Mouse (Mus musculus) hindbrain, embryonic 12.5 days (tissue): ENCODE measurements at regions not wholly inside any gene's neighbourhood (a gene's known extent, or its start where the extent isn't known, plus 50 kb on each side); places are given as distances from the start of the nearest gene placed in this dataset.
A peak's percentile ranks its signal among the peaks of the same experiment; 100 is the strongest.

Source experiments
- ATAC-seq: fragments of 200-750 bp; cut with Nextera tagmentation; 2 replicates; pipeline ENCODE4 v1.8.0; 2017; ENCODE audit warnings: moderate TSS enrichment; ENCODE audit not compliant: low FRiP score
- H3K27ac ChIP-seq: fragments of 300-500 bp; sonication (generic); 2 replicates; pipeline ENCODE4 v1.5.1; 2016; ENCODE audit warnings: mild to moderate bottlenecking
- H3K27me3 ChIP-seq: fragments of 300-500 bp; sonication (generic); 2 replicates; pipeline ENCODE4 v1.6.1; 2016; ENCODE audit warnings: mild to moderate bottlenecking
- H3K36me3 ChIP-seq: fragments of 300-500 bp; sonication (generic); 2 replicates; pipeline ENCODE4 v1.6.1; 2016; ENCODE audit warnings: mild to moderate bottlenecking
- H3K4me1 ChIP-seq: fragments of 300-500 bp; sonication (generic); 2 replicates; pipeline ENCODE4 v1.6.1; 2016
- H3K4me2 ChIP-seq: fragments of 300-500 bp; sonication (generic); replicated peaks from 2 replicates; pipeline ENCODE4 v1.6.1; 2016; ENCODE audit warnings: mild to moderate bottlenecking
- H3K4me3 ChIP-seq: fragments of 300-500 bp; sonication (generic); 2 replicates; pipeline ENCODE4 v1.5.1; 2016; ENCODE audit warnings: mild to moderate bottlenecking
- H3K9ac ChIP-seq: fragments of 300-500 bp; sonication (generic); 2 replicates; pipeline ENCODE4 v1.6.1; 2016; ENCODE audit warnings: mild to moderate bottlenecking, moderate library complexity
- H3K9me3 ChIP-seq: fragments of 300-500 bp; sonication (generic); replicated peaks from 2 replicates; pipeline ENCODE4 v1.6.1; 2016; ENCODE audit warnings: mild to moderate bottlenecking
- WGBS: fragments of 180-500 bp; shearing (Covaris S2); methylation state at CpG from one replicate; pipeline ENCODE4 v1.1.7; 2016; 5-methylcytosine and 5-hydroxymethylcytosine counted together

- Histone ChIP-seq H3K27me3 (peaks cover 3% of the 10 kb centered on the region; the same call in 1 of the 2 replicates), H3K4me2 (no peak overlapping the region), H3K9ac (no peak overlapping the region), H3K9me3 (no peaks in the 10 kb centered on the region), H3K4me1 (peaks cover 23% of the 10 kb centered on the region), H3K4me3 (no peak overlapping the region), H3K36me3 (no peaks in the 10 kb centered on the region), H3K27ac (no peak overlapping the region)
- ATAC-seq = no peak
- WGBS = 90% methylated on average over 2 of the region's 2 CpGs
These were observed 257.0 kb upstream of the Gm10131 start for GRCm38 (mm10) chr8:34368556-34368955.

- Histone ChIP-seq H3K9me3 (no peaks in the 10 kb centered on the region), H3K4me3 (no peak overlapping the region), H3K9ac (no peak overlapping the region), H3K36me3 (no peaks in the 10 kb centered on the region), H3K27ac (no peak overlapping the region), H3K4me2 (no peak overlapping the region), H3K4me1 (0 out of 2 replicates have a peak, but pooled peaks cover 6% of the 10 kb centered on the region), H3K27me3 (peaks cover 3% of the 10 kb centered on the region; the same call in 1 of the 2 replicates)
- ATAC-seq = no peak
- WGBS = 77% methylated on average over 18 of the region's 18 CpGs
These were observed 253.0 kb upstream of the Gm10131 start for GRCm38 (mm10) chr8:34364446-34365035.

GRCm38 (mm10) chr8:34363679-34364078 lies 252.1 kb upstream of the Gm10131 start:
- H3K4me1 ChIP-seq = 0 out of 2 replicates have a peak, but pooled peaks cover 4% of the 10 kb centered on the region
- H3K4me3 ChIP-seq = no peak overlapping the region; the same call in 1 of the 2 replicates
- peaks cover 3% of the 10 kb centered on the region; the same call in 1 of the 2 replicates for H3K27me3 ChIP-seq
- ATAC-seq = peak; percentile 43; the same call in 1 of the 2 replicates
- H3K27ac ChIP-seq = peak overlapping the region; percentile 86
- H3K4me2 ChIP-seq = peak overlapping the region; percentile 39
- H3K9ac ChIP-seq = 0 out of 2 replicates have a peak overlapping the region, but pooled peaks have one; percentile 35
- 52% methylated on average over 13 of the region's 13 CpGs for WGBS
- H3K36me3 ChIP-seq = no peaks in the 10 kb centered on the region
- no peaks in the 10 kb centered on the region for H3K9me3 ChIP-seq

GRCm38 (mm10) chr8:34363131-34363530 lies 251.6 kb upstream of the Gm10131 start:
- Histone ChIP-seq H3K9ac (no peak overlapping the region), H3K27ac (peak overlapping the region; percentile 86), H3K4me2 (peak overlapping the region; percentile 39; the same call in 1 of the 2 replicates), H3K9me3 (no peaks in the 10 kb centered on the region), H3K27me3 (peaks cover 3% of the 10 kb centered on the region; the same call in 1 of the 2 replicates), H3K4me1 (0 out of 2 replicates have a peak, but pooled peaks cover 4% of the 10 kb centered on the region), H3K4me3 (no peak overlapping the region), H3K36me3 (no peaks in the 10 kb centered on the region)
- ATAC-seq = 0 out of 2 replicates have a peak, but pooled peaks have one; percentile 29
- 32% methylated on average over 4 of the region's 4 CpGs for WGBS

GRCm38 (mm10) chr8:34361377-34361776 lies 249.8 kb upstream of the Gm10131 start:
- peaks cover 3% of the 10 kb centered on the region; the same call in 1 of the 2 replicates for H3K27me3 ChIP-seq
- WGBS = 79% methylated on average over 3 of the region's 3 CpGs
- H3K36me3 ChIP-seq = no peaks in the 10 kb centered on the region
- 0 out of 2 replicates have a peak, but pooled peaks cover 4% of the 10 kb centered on the region for H3K4me1 ChIP-seq
- no peak overlapping the region for H3K27ac ChIP-seq
- H3K4me2 ChIP-seq = no peak overlapping the region
- no peak overlapping the region for H3K9ac ChIP-seq
- no peaks in the 10 kb centered on the region for H3K9me3 ChIP-seq
- ATAC-seq = no peak
- H3K4me3 ChIP-seq = no peak overlapping the region

GRCm38 (mm10) chr8:34359776-34360175 lies 248.2 kb upstream of the Gm10131 start:
- no peak overlapping the region for H3K4me2 ChIP-seq
- H3K9ac ChIP-seq = no peak overlapping the region
- no peak overlapping the region for H3K27ac ChIP-seq
- WGBS = 68% methylated on average over 2 of the region's 2 CpGs
- H3K9me3 ChIP-seq = no peaks in the 10 kb centered on the region
- no peak overlapping the region for H3K4me3 ChIP-seq
- H3K4me1 ChIP-seq = 0 out of 2 replicates have a peak, but pooled peaks cover 4% of the 10 kb centered on the region
- no peaks in the 10 kb centered on the region for H3K27me3 ChIP-seq
- no peaks in the 10 kb centered on the region for H3K36me3 ChIP-seq
- ATAC-seq = no peak

- ATAC-seq = no peak
- WGBS = 56% methylated on average over 13 of the region's 13 CpGs
- Histone ChIP-seq H3K27me3 (no peaks in the 10 kb centered on the region), H3K4me1 (peaks cover 5% of the 10 kb centered on the region), H3K9me3 (no peaks in the 10 kb centered on the region), H3K9ac (no peak overlapping the region), H3K4me3 (no peak overlapping the region), H3K27ac (no peak overlapping the region), H3K4me2 (no peak overlapping the region), H3K36me3 (no peaks in the 10 kb centered on the region)
These were observed 243.5 kb upstream of the Gm10131 start for GRCm38 (mm10) chr8:34355059-34355458.

- H3K4me2 ChIP-seq = no peak overlapping the region
- no peak overlapping the region for H3K4me3 ChIP-seq
- H3K4me1 ChIP-seq = peaks cover 5% of the 10 kb centered on the region
- no peaks in the 10 kb centered on the region for H3K36me3 ChIP-seq
- H3K27ac ChIP-seq = no peak overlapping the region
- no peak overlapping the region for H3K9ac ChIP-seq
- WGBS = 55% methylated on average over 6 of the region's 6 CpGs
- no peaks in the 10 kb centered on the region for H3K9me3 ChIP-seq
- 0 out of 2 replicates have a peak, but pooled peaks have one; percentile 35 for ATAC-seq
- H3K27me3 ChIP-seq = no peaks in the 10 kb centered on the region
These were observed 241.8 kb upstream of the Gm10131 start for GRCm38 (mm10) chr8:34353140-34353855.

GRCm38 (mm10) chr8:34334851-34335250 lies 223.3 kb upstream of the Gm10131 start:
- no peaks in the 10 kb centered on the region for H3K9me3 ChIP-seq
- no peaks in the 10 kb centered on the region for H3K4me1 ChIP-seq
- WGBS = 88% methylated on average over 4 of the region's 4 CpGs
- no peak for ATAC-seq
- no peak overlapping the region for H3K4me3 ChIP-seq
- H3K4me2 ChIP-seq = no peak overlapping the region
- no peak overlapping the region for H3K9ac ChIP-seq
- H3K36me3 ChIP-seq = no peaks in the 10 kb centered on the region
- H3K27ac ChIP-seq = no peak overlapping the region
- H3K27me3 ChIP-seq = peaks cover 3% of the 10 kb centered on the region; the same call in 1 of the 2 replicates

GRCm38 (mm10) chr8:34331673-34332072 lies 220.1 kb upstream of the Gm10131 start:
- Histone ChIP-seq H3K9ac (no peak overlapping the region), H3K9me3 (no peaks in the 10 kb centered on the region), H3K27ac (no peak overlapping the region), H3K27me3 (peaks cover 6% of the 10 kb centered on the region; the same call in 1 of the 2 replicates), H3K4me2 (no peak overlapping the region), H3K36me3 (no peaks in the 10 kb centered on the region), H3K4me3 (no peak overlapping the region), H3K4me1 (peaks cover 9% of the 10 kb centered on the region)
- 56% methylated on average over 5 of the region's 5 CpGs for WGBS
- ATAC-seq = no peak

GRCm38 (mm10) chr8:34326614-34326965 lies 215.1 kb upstream of the Gm10131 start:
- Histone ChIP-seq H3K9me3 (no peaks in the 10 kb centered on the region), H3K36me3 (no peaks in the 10 kb centered on the region), H3K9ac (peak overlapping the region; percentile 50; the same call in 1 of the 2 replicates), H3K27ac (peak overlapping the region; percentile 90), H3K4me2 (peak overlapping the region; percentile 59), H3K27me3 (peaks cover 6% of the 10 kb centered on the region; the same call in 1 of the 2 replicates), H3K4me1 (peaks cover 39% of the 10 kb centered on the region), H3K4me3 (peak overlapping the region; percentile 24)
- ATAC-seq = peak; percentile 30; the same call in 1 of the 2 replicates
- 6% methylated on average over 15 of the region's 15 CpGs for WGBS

- no peaks in the 10 kb centered on the region for H3K9me3 ChIP-seq
- peak overlapping the region; percentile 90 for H3K27ac ChIP-seq
- peak overlapping the region; percentile 50; the same call in 1 of the 2 replicates for H3K9ac ChIP-seq
- peak; percentile 85 for ATAC-seq
- H3K4me1 ChIP-seq = peaks cover 39% of the 10 kb centered on the region
- H3K4me3 ChIP-seq = peak overlapping the region; percentile 24
- peaks cover 6% of the 10 kb centered on the region; the same call in 1 of the 2 replicates for H3K27me3 ChIP-seq
- peak overlapping the region; percentile 59 for H3K4me2 ChIP-seq
- no peaks in the 10 kb centered on the region for H3K36me3 ChIP-seq
- 2% methylated on average over 13 of the region's 17 CpGs for WGBS
These were observed 214.5 kb upstream of the Gm10131 start for GRCm38 (mm10) chr8:34325841-34326613.
